Mouse (Mus musculus) ES-Bruce4 (cell line): ENCODE results near the gene Ryr1.

Experiments used
- CTCF ChIP-seq: IDR thresholded peaks from one replicate; pipeline ENCODE4 v1.8.1; 2011; ENCODE audit warnings: low read depth, low read length
- EP300 ChIP-seq: IDR thresholded peaks from 2 replicates; pipeline ENCODE4 v1.6.1; 2011; ENCODE audit warnings: low read depth, low read length; ENCODE audit not compliant: insufficient read depth
- POLR2A ChIP-seq: IDR thresholded peaks from one replicate; pipeline ENCODE4 v1.8.1; 2011; ENCODE audit warnings: low read length; ENCODE audit not compliant: insufficient read depth

DNA sequence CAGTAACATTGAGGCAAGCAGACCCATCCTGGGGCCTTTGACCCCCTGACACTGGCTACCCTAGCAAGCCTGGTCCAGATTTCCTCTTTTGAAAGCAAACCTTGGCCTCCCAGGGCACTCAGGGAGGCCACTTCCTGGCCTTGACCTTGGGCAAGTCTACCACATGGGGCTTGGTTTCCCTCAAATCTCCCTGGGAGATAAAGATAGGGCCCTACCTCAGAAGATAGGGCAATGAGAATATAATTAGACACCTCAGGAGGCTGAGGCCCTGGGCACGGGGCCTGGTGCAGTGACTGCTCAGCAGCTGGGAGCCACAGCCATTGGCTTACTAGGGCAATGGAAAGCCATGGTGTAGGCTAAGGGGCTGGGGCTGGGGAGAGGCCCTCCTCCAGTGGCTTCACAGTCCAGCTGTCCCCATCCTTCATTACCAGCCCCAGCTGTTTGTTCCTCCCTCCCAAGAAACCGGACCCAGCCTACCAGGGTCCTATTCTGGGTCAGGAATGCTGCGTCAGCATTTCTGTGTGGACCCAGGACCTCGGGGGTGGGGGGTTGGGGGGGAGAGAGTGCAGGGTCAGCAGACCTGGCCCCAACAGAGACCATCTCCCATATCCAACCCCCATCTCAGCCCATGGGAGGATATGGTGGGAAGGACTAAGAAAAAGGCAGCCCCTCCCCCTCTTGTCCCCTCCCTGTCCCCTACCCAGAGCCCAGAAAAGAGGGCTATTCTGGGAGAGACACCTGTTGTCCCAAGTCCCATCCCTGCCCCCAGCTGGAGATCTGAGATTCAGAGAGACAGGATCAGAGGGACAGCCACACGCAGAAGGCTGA, 1.2 kb downstream of the Ryr1 start:
- TF ChIP-seq POLR2A (no peak), CTCF (no peak), EP300 (no peak)
